Mouse (Mus musculus) CH12.LX (cell line): ENCODE measurements around the gene Psma6.

ENCODE experiments used
- CTCF ChIP-seq, 2 experiments: IDR thresholded peaks in 1 of 2; conservative IDR thresholded peaks in 1 of 2; 2 replicates each; pipeline ENCODE4 v1.5.1; 2011 to 2012; ENCODE audit warnings: low read depth in 2 of 2, low read length in 2 of 2, improper control_type of control experiment in 1 of 2, inconsistent platforms in 1 of 2, mild to moderate bottlenecking in 1 of 2, moderate library complexity in 1 of 2
- HCFC1 ChIP-seq: IDR thresholded peaks from 2 replicates; pipeline ENCODE4 v1.6.1; 2012; ENCODE audit warnings: low read depth, mild to moderate bottlenecking, inconsistent platforms, low read length, improper control_type of control experiment
- MAX ChIP-seq: IDR thresholded peaks from 2 replicates; pipeline ENCODE4 v1.6.1; 2011; ENCODE audit warnings: low read length, improper control_type of control experiment
- NELFE ChIP-seq: IDR thresholded peaks from 2 replicates; pipeline ENCODE4 v1.6.1; 2011; ENCODE audit warnings: low read depth, low read length, improper control_type of control experiment
- PAX5 ChIP-seq: IDR thresholded peaks from 2 replicates; pipeline ENCODE4 v1.6.1; 2012; ENCODE audit warnings: low read length, inconsistent platforms, mixed read lengths

- no peak for TF ChIP-seq CTCF (conservative IDR thresholded peaks at IDR 0.05 in 1 of 2, IDR thresholded peaks at IDR 0.05 in 1 of 2; ENCODE audit: low read depth in 2 of 2, low read length in 2 of 2)
- no peak for TF ChIP-seq PAX5
- no peak for TF ChIP-seq MAX
- TF ChIP-seq HCFC1: no peak
- no peak for TF ChIP-seq NELFE
Observed at GRCm38 (mm10) chr12:55459739-55460138, 75.7 kb downstream of the Psma6 start.
